ENCODE assay signal across 19 mouse cellular contexts in genomic region chr5:103115571-103115970, GRCm38 (mm10).
DNase-seq lines count a peak whose midpoint lies in the region; ATAC-seq lines count a peak whose summit lies in the region.
"Had no signal": no experiment of that assay in that cellular context is flagged by ENCODE, and none has a peak within 500 bp of the region (broad histone marks: within the 10 kb centered on the region; RNA-seq: fewer than 3 reads in every experiment).

No protein-coding gene starts in this region.

- no peak for ATAC-seq in heart, embryonic 12.5 days (ENCODE audit: insufficient number of reproducible peaks, low FRiP score)
- no peak for ATAC-seq in midbrain, embryonic 11.5 days (ENCODE audit: low FRiP score)
- ATAC-seq in midbrain, embryonic 16.5 days = no peak
- ATAC-seq: activated CD4-positive, CD25-positive, alpha-beta regulatory T cell, adult 4 months; CD4-positive, CD25-positive, alpha-beta regulatory T cell, adult 4 months; Patski had no signal

- H3K27me3 ChIP-seq in heart, embryonic 12.5 days (replicated peaks) = no peaks in the 10 kb centered on the region
- H3K27me3 ChIP-seq in midbrain, embryonic 11.5 days (ENCODE audit: control insufficient read depth, insufficient read depth, low read length) = no peaks in the 10 kb centered on the region
- H3K27me3 ChIP-seq in midbrain, embryonic 16.5 days (ENCODE audit: control insufficient read depth, insufficient read depth, low read depth, low read length) = no peaks in the 10 kb centered on the region
- H3K27me3 ChIP-seq: CH12.LX had no signal

- H3K4me3 ChIP-seq in heart, embryonic 12.5 days = no peak overlapping the region
- H3K4me3 ChIP-seq in midbrain, embryonic 11.5 days (ENCODE audit: low read depth, low read length) = no peak overlapping the region
- H3K4me3 ChIP-seq in midbrain, embryonic 16.5 days (ENCODE audit: low read depth, low read length) = no peak overlapping the region

- WGBS in heart, embryonic 12.5 days = 85% methylated on average over 7 of the region's 7 CpGs
- WGBS in midbrain, embryonic 11.5 days = 92% methylated on average over 7 of the region's 7 CpGs
- 92% methylated on average over 7 of the region's 7 CpGs for WGBS in midbrain, embryonic 16.5 days

- peak; percentile 70 for DNase-seq in heart, adult 11 months
- peak; percentile 56 for DNase-seq in midbrain, embryonic 11.5 days (ENCODE audit: low spot score, missing footprints)
- DNase-seq: adrenal gland, adult 2 months; adrenal gland, adult 8-10 months; adrenal gland, postnatal 10 days; adrenal gland, postnatal 14 days; adrenal gland, postnatal 25 days; adrenal gland, postnatal 36 days; B cell, adult 2 months; cerebellum, adult 11 months; cerebellum, adult 11-12 months; cerebellum, adult 18-20 months had no signal

- H3K36me3 ChIP-seq in heart, embryonic 12.5 days = no peaks in the 10 kb centered on the region
- H3K36me3 ChIP-seq in midbrain, embryonic 11.5 days (ENCODE audit: control insufficient read depth, insufficient read depth, low read length) = no peaks in the 10 kb centered on the region
- no peaks in the 10 kb centered on the region for H3K36me3 ChIP-seq in midbrain, embryonic 16.5 days (ENCODE audit: control insufficient read depth, insufficient read depth, low read length)
- H3K36me3 ChIP-seq: G1E had no signal

- H3K4me2 ChIP-seq in heart, embryonic 12.5 days = no peak overlapping the region
- no peak overlapping the region for H3K4me2 ChIP-seq in midbrain, embryonic 11.5 days
- no peak overlapping the region for H3K4me2 ChIP-seq in midbrain, embryonic 16.5 days (ENCODE audit: low read length)

- no peak overlapping the region for H3K9ac ChIP-seq in heart, embryonic 12.5 days
- H3K9ac ChIP-seq in midbrain, embryonic 11.5 days (ENCODE audit: low read length) = no peak overlapping the region
- no peak overlapping the region for H3K9ac ChIP-seq in midbrain, embryonic 16.5 days (ENCODE audit: low read depth, low read length)

- H3K9me3 ChIP-seq in heart, embryonic 12.5 days (replicated peaks) = no peaks in the 10 kb centered on the region
- H3K9me3 ChIP-seq in midbrain, embryonic 11.5 days (ENCODE audit: control insufficient read depth, low read length) = no peaks in the 10 kb centered on the region
- no peaks in the 10 kb centered on the region for H3K9me3 ChIP-seq in midbrain, embryonic 16.5 days (replicated peaks; ENCODE audit: control insufficient read depth, low read length, poor library complexity, severe bottlenecking)

- H3K27ac ChIP-seq in heart, embryonic 12.5 days (ENCODE audit: poor library complexity, severe bottlenecking) = no peak overlapping the region
- H3K27ac ChIP-seq in midbrain, embryonic 11.5 days (ENCODE audit: low read depth, low read length) = no peak overlapping the region
- H3K27ac ChIP-seq in midbrain, embryonic 16.5 days (ENCODE audit: low read length) = no peak overlapping the region

- no peaks in the 10 kb centered on the region for H3K4me1 ChIP-seq in heart, embryonic 12.5 days (replicated peaks)
- no peaks in the 10 kb centered on the region for H3K4me1 ChIP-seq in midbrain, embryonic 11.5 days (ENCODE audit: control insufficient read depth, insufficient read depth, low read length)
- no peaks in the 10 kb centered on the region for H3K4me1 ChIP-seq in midbrain, embryonic 16.5 days (ENCODE audit: control insufficient read depth, insufficient read depth, low read length)
